Mouse (Mus musculus) bone marrow, adult 2 months (tissue): ENCODE measurements around the gene Gm13306. TPM values are rescaled to one million over a fixed set of nuclear protein-coding genes. Genes with fewer than 3 reads are reported as not detected.
"Not testable (repeated sequence)": the region's sequence is repeated elsewhere in the genome, so short reads cannot be mapped to it uniquely, and the experiment has no call there.

ENCODE experiments used
- H3K27ac ChIP-seq: fragments of 200-500 bp; 2 replicates; pipeline ENCODE4 v1.5.1; 2012; ENCODE audit warnings: low read depth, mild to moderate bottlenecking, control low read depth, inconsistent platforms, low read length; ENCODE audit not compliant: control insufficient read depth, poor library complexity, insufficient read depth
- H3K4me1 ChIP-seq: fragments of 200-500 bp; 2 replicates; pipeline ENCODE4 v1.6.1; 2011; ENCODE audit warnings: low read length; ENCODE audit not compliant: control insufficient read depth, insufficient read depth
- H3K4me3 ChIP-seq: fragments of 200-500 bp; replicated peaks from 2 replicates; pipeline ENCODE3; 2011; ENCODE audit warnings: mild to moderate bottlenecking, low read depth, low read length, control low read depth; ENCODE audit not compliant: control insufficient read depth
- WGBS: fragments of 180-500 bp; shearing (Covaris S2); methylation state at CpG from one replicate; pipeline ENCODE4 v1.1.7; 2018; 5-methylcytosine and 5-hydroxymethylcytosine counted together
- polyA plus RNA-seq: library from polyadenylated mRNA; stranded (reverse); fragments of >200 nt; gene quantifications from 2 replicates; pipeline ENCODE4 v1.2.4, GENCODE M21; 2011; ENCODE audit warnings: low replicate concordance; ENCODE audit not compliant: missing spikeins, insufficient read depth, insufficient read length

Gm13306 gene
- polyA plus RNA-seq, result not detected in 2 replicates

GRCm38 (mm10) chr4:42153136-42153535 is at the start of gene Gm13306:
Gm13306 (plus strand) TSS chr4:42153436.
- WGBS, result no CpG with 5 or more reads among the region's 9 CpGs
- H3K4me3 ChIP-seq, H3K4me1 ChIP-seq, H3K27ac ChIP-seq: not testable (repeated sequence)

GRCm38 (mm10) chr4:42114517-42114916 is 38.7 kb upstream of the Gm13306 start, which contains the start of gene Gm13304:
Gm13304 (plus strand) TSS chr4:42114817.
- not testable (repeated sequence) for H3K4me1 ChIP-seq, H3K27ac ChIP-seq, H3K4me3 ChIP-seq
- no CpG with 5 or more reads among the region's 5 CpGs for WGBS

- H3K4me3 ChIP-seq, result not testable (repeated sequence)
- no CpG with 5 or more reads among the region's 7 CpGs for WGBS
Measured at GRCm38 (mm10) chr4:42168503-42168902, 15.3 kb downstream of the Gm13306 start, which contains the start of gene Gm13305. Gm13305 (minus strand) TSS chr4:42168603.

DNA sequence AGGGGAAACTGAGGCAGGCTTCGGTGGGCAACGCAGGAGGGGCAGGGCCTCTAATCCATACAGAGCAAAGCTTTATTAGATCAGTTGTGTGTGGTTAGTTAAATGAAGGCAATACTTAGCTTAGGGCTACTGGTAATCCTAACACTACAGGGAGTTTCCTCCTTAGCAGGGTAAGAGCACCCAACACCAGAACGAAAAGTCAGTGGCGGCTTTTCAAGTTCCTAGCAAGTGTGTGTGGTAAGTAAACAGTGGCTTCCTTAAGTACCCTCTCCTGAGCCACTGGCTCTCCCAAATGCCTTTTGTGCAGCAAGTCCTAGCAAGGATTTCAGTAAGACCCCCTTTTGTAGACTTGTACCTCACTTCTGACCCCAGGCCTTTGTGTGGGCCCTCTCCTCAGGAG is 25.0 kb downstream of the Gm13306 start:
- whole genome bisulfite sequencing, result no CpG with 5 or more reads among the region's 4 CpGs

More at GRCm38 (mm10) chr4:42168503-42168902, 15.3 kb downstream of the Gm13306 start, which contains the start of gene Gm13305:
- not testable (repeated sequence) for H3K4me1 ChIP-seq, H3K27ac ChIP-seq

DNA sequence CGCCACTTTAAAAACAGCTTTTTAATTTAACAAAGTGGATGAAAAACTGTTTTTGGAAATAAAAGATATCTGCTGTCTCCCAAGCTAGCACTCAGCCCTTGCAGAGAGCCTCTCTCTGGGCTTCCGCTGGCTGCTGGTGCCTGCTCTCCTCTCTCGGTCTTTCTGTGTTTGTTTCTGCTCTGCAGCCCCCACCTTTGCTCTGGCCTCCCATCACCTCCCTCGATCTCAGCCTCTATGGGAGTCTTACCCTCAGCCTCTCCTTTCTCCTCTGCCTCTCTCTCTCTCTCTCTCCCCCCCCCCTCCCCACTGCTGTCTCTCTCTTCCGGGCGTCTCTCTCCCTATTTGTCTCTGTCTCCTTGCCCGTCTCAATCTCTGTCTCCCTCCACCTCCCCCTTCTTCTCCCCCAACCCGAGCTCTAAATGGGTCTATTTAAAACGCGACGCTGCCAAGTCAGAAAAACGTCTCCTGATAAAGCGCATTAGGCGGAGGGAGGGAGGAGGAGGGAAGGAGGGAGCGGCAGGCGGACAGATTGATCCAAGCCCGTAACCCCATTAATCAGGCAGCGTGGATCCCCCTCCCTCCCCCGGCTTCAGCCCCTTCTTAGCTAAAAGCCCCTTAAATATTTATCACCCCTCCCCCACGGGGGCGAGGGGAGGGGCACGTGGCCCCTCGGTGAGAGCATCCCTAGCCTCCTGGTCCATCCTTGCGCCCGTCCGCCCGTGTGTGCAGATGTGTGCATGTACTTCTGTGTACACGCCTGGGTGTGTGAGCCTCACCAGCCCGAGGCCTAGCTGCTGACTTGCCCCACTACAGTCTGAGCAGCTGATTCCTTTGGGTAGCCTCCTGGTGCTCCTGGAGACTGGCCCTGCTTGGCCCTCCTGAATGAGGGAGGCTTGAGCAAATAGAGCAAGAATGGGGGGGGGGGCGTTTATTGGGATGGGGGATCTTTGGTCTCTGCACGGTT is 30.3 kb downstream of the Gm13306 start:
- H3K27ac ChIP-seq, H3K4me3 ChIP-seq, H3K4me1 ChIP-seq: not testable (repeated sequence)
- WGBS, result no CpG with 5 or more reads among the region's 31 CpGs

More for the DNA sequence above, 25.0 kb downstream of the Gm13306 start:
- not testable (repeated sequence) for H3K27ac ChIP-seq, H3K4me1 ChIP-seq, H3K4me3 ChIP-seq

- H3K4me1 ChIP-seq, H3K4me3 ChIP-seq, H3K27ac ChIP-seq: not testable (repeated sequence)
- no CpG with 5 or more reads among the region's 58 CpGs for WGBS
Measured at GRCm38 (mm10) chr4:42184324-42184979, 31.2 kb downstream of the Gm13306 start.

DNA sequence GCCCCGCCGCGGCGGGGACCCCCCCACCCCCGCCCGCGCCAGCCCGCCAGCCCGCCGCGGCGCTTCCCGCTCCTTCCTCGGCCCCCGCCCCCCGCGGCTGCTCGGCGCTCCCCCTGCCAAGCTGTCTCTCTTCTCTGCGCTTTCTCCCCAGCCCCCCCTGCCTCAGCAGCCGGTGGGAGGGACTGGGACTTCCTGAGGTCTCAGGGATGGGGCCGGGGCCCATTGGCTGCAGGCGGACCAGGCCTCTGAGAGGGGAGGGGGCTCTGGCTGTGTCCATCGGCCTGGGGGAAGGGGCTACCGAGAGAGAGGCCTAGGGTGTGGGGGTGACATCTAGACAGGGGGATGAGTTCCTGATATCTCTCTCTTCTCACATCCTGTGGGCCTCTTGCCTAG is 31.7 kb downstream of the Gm13306 start:
- whole genome bisulfite sequencing, result no CpG with 5 or more reads among the region's 25 CpGs
- not testable (repeated sequence) for H3K4me3 ChIP-seq, H3K4me1 ChIP-seq, H3K27ac ChIP-seq

Other genes starting within 250 kb of the Gm13306 start
- not detected in 2 replicates for gene Gm21541, start 249.8 kb upstream of the Gm13306 start, polyA plus RNA-seq
- 3.8 and 6.1 TPM in 2 replicates for gene Gm20878, start 211.9 kb upstream of the Gm13306 start, polyA plus RNA-seq
- gene Fam205a4, start 187.4 kb upstream of the Gm13306 start, polyA plus RNA-seq, result 0.45 TPM in 1 of 2 replicates, not detected in the other
- not detected in 2 replicates for gene Gm21093, start 118.7 kb upstream of the Gm13306 start, polyA plus RNA-seq
- gene Gm3893, start 62.2 kb upstream of the Gm13306 start, polyA plus RNA-seq, result not detected in 2 replicates
- gene Gm13304, start 38.6 kb upstream of the Gm13306 start, polyA plus RNA-seq, result not detected in 2 replicates
- gene Gm13305, start 15.2 kb downstream of the Gm13306 start, polyA plus RNA-seq, result 1.2 TPM in 1 of 2 replicates, not detected in the other
- not detected in 2 replicates for gene Gm10600, start 87.2 kb downstream of the Gm13306 start, polyA plus RNA-seq
- not detected in 2 replicates for gene Ccl21b, start 102.3 kb downstream of the Gm13306 start, polyA plus RNA-seq
- gene Gm21953, start 140.8 kb downstream of the Gm13306 start, polyA plus RNA-seq, result not detected in 2 replicates
- not detected in 2 replicates for gene Fam205a3, start 164.9 kb downstream of the Gm13306 start, polyA plus RNA-seq